Mouse (Mus musculus): ENCODE data around the gene Ppp2r5c. TPM values are rescaled to one million over a fixed set of nuclear protein-coding genes. Genes with fewer than 3 reads are reported as not detected.

The Ppp2r5c gene
- total RNA-seq (2014; rRNA removed; ENCODE audit: low replicate concordance) (103 and 104 TPM in 2 replicates), polyA plus RNA-seq (2015; fragmentation: Nextera tagmentation; extraction: Ambion mirVana) (108 and 118 TPM in 2 replicates)

DNA sequence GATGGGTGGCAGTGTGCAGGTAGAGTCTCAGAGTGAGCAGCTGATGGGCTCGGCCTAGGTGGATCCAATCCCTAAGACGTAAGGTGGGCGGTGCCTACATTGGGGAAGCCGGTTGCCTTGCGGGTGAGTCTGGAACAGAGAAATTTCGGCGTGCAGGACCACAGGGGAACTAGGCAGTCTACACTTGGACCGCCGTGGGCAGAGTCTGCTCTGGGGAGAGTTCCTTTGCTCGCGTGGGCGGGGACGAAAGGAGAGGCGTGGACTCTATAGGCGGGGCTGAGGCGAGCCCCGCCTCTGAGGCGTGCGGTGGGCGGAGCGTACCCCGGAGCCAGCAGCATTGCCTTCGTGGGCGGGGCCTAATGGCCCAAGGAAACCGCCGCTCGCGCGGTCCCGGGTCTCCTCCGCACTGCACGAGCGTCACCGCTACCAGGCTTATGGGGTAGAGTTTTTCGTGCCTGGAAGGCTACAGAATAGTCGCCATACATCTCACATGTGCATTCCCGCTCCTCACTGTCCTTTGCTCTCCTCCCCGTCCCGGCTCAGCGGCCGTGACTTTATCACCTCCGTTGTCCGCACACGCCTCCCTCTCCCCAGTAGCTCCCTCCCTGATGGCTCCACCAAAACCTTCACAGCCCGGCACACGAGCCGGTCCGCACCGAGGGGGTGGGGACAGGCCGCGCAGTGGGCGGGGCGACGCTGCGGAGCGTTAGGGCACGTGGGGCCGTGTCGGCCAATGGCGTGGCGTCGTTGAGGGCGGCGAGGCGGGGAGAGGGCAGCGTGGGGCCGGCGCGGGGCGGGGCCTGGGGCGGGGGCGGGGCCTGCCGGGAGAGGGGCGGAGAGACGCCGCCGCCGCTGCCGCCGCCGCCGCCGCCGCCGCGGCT lies at the start of gene Ppp2r5c:
Gene Ppp2r5c (plus strand): TSS at position 831 of the 881 bp plus-strand sequence.
- Histone ChIP-seq H3K4me1 (ENCODE audit: control insufficient read depth, insufficient read depth) (peaks cover 8% of the 10 kb centered on the region; the same call in 1 of the 2 replicates), H3K4me2 (ENCODE audit: low read depth, low read length) (peak within 1 kb of the TSS; percentile 84), H3K36me3 (replicated peaks; ENCODE audit: control insufficient read depth, insufficient read depth, low read length) (no peaks in the 10 kb centered on the region), H3K27ac (ENCODE audit: low read depth) (peak within 1 kb of the TSS; percentile 98), H3K27me3 (ENCODE audit: control insufficient read depth, insufficient read depth, low read length) (no peaks in the 10 kb centered on the region), H3K9me3 (replicated peaks; ENCODE audit: control insufficient read depth, low read length) (no peaks in the 10 kb centered on the region), H3K9ac (replicated peaks; ENCODE audit: low read depth, low read length) (peak within 1 kb of the TSS; percentile 74), H3K4me3 (ENCODE audit: low read depth, low read length) (peak within 1 kb of the TSS; percentile 70)
- DNase-seq (ENCODE audit: low spot score) (peak; percentile 92), ATAC-seq (ENCODE audit: insufficient read depth, low read depth) (peak; percentile 98)
- WGBS, result 0% methylated on average over 62 of the region's 86 CpGs
- TF ChIP-seq CTCF (IDR thresholded peaks at IDR 0.05; ENCODE audit: low read depth) (no peak), EP300 (IDR thresholded peaks at IDR 0.05; ENCODE audit: low read depth) (no peak)

DNA sequence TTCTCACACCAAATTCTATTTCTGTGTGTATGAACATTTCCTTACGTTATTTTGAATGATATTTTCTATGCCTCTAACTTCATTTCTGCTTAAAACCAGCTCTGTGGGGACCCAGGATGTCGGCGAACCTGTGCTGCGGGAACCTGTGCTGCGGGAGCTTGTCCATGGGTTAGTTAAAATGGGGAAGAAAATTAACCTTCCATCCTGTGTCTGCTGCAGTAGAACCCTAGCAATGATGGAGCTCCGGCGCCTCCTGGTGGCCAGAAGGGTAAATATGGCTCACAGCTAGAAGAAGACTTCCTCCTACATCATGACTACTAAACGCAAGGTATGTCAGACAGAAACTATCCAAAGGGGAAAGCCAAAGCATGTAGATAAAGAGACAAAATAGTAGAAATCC lies 48.6 kb upstream of the Ppp2r5c start:
- no peaks in the 10 kb centered on the region for H3K36me3 ChIP-seq (replicated peaks; ENCODE audit: control insufficient read depth, insufficient read depth, low read length)
- peak; percentile 14 for DNase-seq (ENCODE audit: low spot score)
- H3K27ac ChIP-seq (ENCODE audit: low read depth), result no peak overlapping the region
- ATAC-seq (ENCODE audit: insufficient read depth, low read depth), result no peak
- TF ChIP-seq EP300 (IDR thresholded peaks at IDR 0.05; ENCODE audit: low read depth) (no peak), CTCF (IDR thresholded peaks at IDR 0.05; ENCODE audit: low read depth) (peak; percentile 73)
- H3K9me3 ChIP-seq (replicated peaks; ENCODE audit: control insufficient read depth, low read length), result 0 out of 2 replicates have a peak, but pooled peaks cover 5% of the 10 kb centered on the region
- H3K4me1 ChIP-seq (ENCODE audit: control insufficient read depth, insufficient read depth), result no peaks in the 10 kb centered on the region
- 33% methylated on average over 8 of the region's 8 CpGs for WGBS
- H3K4me2 ChIP-seq (ENCODE audit: low read depth, low read length), result no peak overlapping the region
- H3K9ac ChIP-seq (replicated peaks; ENCODE audit: low read depth, low read length), result no peak overlapping the region
- no peaks in the 10 kb centered on the region for H3K27me3 ChIP-seq (ENCODE audit: control insufficient read depth, insufficient read depth, low read length)
- H3K4me3 ChIP-seq (ENCODE audit: low read depth, low read length), result no peak overlapping the region

DNA sequence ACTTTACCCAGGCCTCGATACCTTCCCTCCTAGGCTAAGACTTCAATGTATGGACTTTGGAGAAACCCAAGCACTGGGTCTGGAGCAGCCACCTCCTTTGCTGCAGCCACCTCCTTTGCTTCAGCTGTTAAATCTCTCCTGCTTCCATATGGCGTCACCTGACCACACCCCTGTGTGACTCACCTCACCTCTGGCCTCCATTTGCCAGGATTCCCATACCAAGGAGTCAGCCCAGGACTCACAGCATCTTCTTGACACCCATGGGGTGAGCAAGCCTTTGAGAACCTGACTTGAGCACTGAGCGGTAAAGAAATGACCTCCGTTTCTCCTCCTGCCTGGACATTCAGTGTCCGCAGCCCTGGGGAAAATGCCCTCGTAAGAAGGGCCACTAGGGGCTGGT lies 47.8 kb upstream of the Ppp2r5c start:
- H3K36me3 ChIP-seq (replicated peaks; ENCODE audit: control insufficient read depth, insufficient read depth, low read length), result no peaks in the 10 kb centered on the region
- ATAC-seq (ENCODE audit: insufficient read depth, low read depth) (no peak), DNase-seq (ENCODE audit: low spot score) (no peak)
- TF ChIP-seq EP300 (IDR thresholded peaks at IDR 0.05; ENCODE audit: low read depth) (no peak), CTCF (IDR thresholded peaks at IDR 0.05; ENCODE audit: low read depth) (no peak)
- H3K4me1 ChIP-seq (ENCODE audit: control insufficient read depth, insufficient read depth), result no peaks in the 10 kb centered on the region
- H3K27ac ChIP-seq (ENCODE audit: low read depth), result no peak overlapping the region
- H3K4me3 ChIP-seq (ENCODE audit: low read depth, low read length), result no peak overlapping the region
- H3K4me2 ChIP-seq (ENCODE audit: low read depth, low read length), result no peak overlapping the region
- 0 out of 2 replicates have a peak, but pooled peaks cover 5% of the 10 kb centered on the region for H3K9me3 ChIP-seq (replicated peaks; ENCODE audit: control insufficient read depth, low read length)
- 82% methylated on average over 6 of the region's 6 CpGs for WGBS
- H3K9ac ChIP-seq (replicated peaks; ENCODE audit: low read depth, low read length), result no peak overlapping the region
- H3K27me3 ChIP-seq (ENCODE audit: control insufficient read depth, insufficient read depth, low read length), result no peaks in the 10 kb centered on the region

DNA sequence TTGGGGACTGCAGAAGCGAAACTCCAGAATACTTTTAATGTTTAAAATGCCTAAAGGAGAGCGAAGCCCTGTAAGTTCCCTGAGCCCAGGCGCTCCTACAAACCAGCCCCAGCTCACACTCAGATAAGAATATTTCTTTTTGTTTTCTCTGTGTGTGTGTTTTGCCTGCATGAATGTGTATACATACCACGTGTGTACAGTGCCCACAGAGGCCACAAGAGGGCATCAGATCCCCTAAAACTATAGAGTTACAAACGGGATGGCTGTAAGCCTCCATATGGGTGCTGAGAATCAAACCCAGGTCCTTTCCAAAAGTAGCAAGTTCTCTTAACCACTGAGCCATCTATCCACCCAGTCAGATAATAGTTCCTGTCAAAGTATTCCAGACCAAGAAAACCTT lies 46.0 kb upstream of the Ppp2r5c start:
- H3K27me3 ChIP-seq (ENCODE audit: control insufficient read depth, insufficient read depth, low read length), result no peaks in the 10 kb centered on the region
- TF ChIP-seq CTCF (IDR thresholded peaks at IDR 0.05; ENCODE audit: low read depth) (no peak), EP300 (IDR thresholded peaks at IDR 0.05; ENCODE audit: low read depth) (no peak)
- no peak overlapping the region for H3K27ac ChIP-seq (ENCODE audit: low read depth)
- ATAC-seq (ENCODE audit: insufficient read depth, low read depth) (no peak), DNase-seq (ENCODE audit: low spot score) (no peak)
- no peak overlapping the region for H3K4me3 ChIP-seq (ENCODE audit: low read depth, low read length)
- WGBS, result 81% methylated on average over 5 of the region's 5 CpGs
- no peak overlapping the region for H3K9ac ChIP-seq (replicated peaks; ENCODE audit: low read depth, low read length)
- no peaks in the 10 kb centered on the region for H3K4me1 ChIP-seq (ENCODE audit: control insufficient read depth, insufficient read depth)
- 0 out of 2 replicates have a peak, but pooled peaks cover 5% of the 10 kb centered on the region for H3K9me3 ChIP-seq (replicated peaks; ENCODE audit: control insufficient read depth, low read length)
- H3K4me2 ChIP-seq (ENCODE audit: low read depth, low read length), result no peak overlapping the region
- H3K36me3 ChIP-seq (replicated peaks; ENCODE audit: control insufficient read depth, insufficient read depth, low read length), result no peaks in the 10 kb centered on the region

DNA sequence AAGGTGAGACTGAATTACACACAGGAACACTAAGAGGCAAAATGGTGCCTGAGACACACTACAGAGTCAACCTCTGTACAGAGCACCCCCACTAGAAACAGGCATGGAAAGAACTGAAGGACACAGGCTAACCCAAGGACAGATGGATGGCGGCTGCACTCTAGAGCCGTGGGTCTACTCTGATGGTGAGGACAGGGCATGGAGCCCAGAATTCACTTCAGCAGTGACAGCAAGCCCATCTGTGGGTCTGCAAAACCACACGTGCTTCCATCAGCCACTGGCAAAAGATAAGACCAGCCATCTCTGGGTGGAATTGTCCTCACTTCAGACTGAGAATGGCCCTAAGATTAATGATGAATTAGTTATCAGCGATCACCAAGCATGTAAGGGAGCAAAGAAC lies 45.0 kb upstream of the Ppp2r5c start:
- no peak overlapping the region for H3K27ac ChIP-seq (ENCODE audit: low read depth)
- ATAC-seq (ENCODE audit: insufficient read depth, low read depth) (no peak), DNase-seq (ENCODE audit: low spot score) (no peak)
- H3K4me3 ChIP-seq (ENCODE audit: low read depth, low read length), result no peak overlapping the region
- no peak overlapping the region for H3K9ac ChIP-seq (replicated peaks; ENCODE audit: low read depth, low read length)
- H3K27me3 ChIP-seq (ENCODE audit: control insufficient read depth, insufficient read depth, low read length), result no peaks in the 10 kb centered on the region
- no peaks in the 10 kb centered on the region for H3K36me3 ChIP-seq (replicated peaks; ENCODE audit: control insufficient read depth, insufficient read depth, low read length)
- H3K4me1 ChIP-seq (ENCODE audit: control insufficient read depth, insufficient read depth), result no peaks in the 10 kb centered on the region
- no peak for TF ChIP-seq CTCF (IDR thresholded peaks at IDR 0.05; ENCODE audit: low read depth)
- no peak for TF ChIP-seq EP300 (IDR thresholded peaks at IDR 0.05; ENCODE audit: low read depth)
- 62% methylated on average over 4 of the region's 4 CpGs for WGBS
- 0 out of 2 replicates have a peak, but pooled peaks cover 5% of the 10 kb centered on the region for H3K9me3 ChIP-seq (replicated peaks; ENCODE audit: control insufficient read depth, low read length)
- H3K4me2 ChIP-seq (ENCODE audit: low read depth, low read length), result no peak overlapping the region

Data from heart, postnatal 0 days (tissue).